Mouse (Mus musculus) E14TG2a.4 (cell line): Measurements from ENCODE around the gene Tmem86a.

Source experiments
- H3K27me3 ChIP-seq: 2 replicates; pipeline ENCODE4 v1.6.1; 2014; ENCODE audit warnings: low read length, control low read depth; ENCODE audit not compliant: insufficient read depth
- H3K36me3 ChIP-seq: 2 replicates; pipeline ENCODE4 v1.6.1; 2014; ENCODE audit warnings: low read length, control low read depth; ENCODE audit not compliant: insufficient read depth
- H3K4me1 ChIP-seq: replicated peaks from 2 replicates; pipeline ENCODE4 v1.6.1; 2014; ENCODE audit warnings: low read depth, low read length, control low read depth
- H3K4me3 ChIP-seq: replicated peaks from 2 replicates; pipeline ENCODE4 v1.5.1; 2014; ENCODE audit warnings: mild to moderate bottlenecking, low read length
- H3K9me3 ChIP-seq: 2 replicates; pipeline ENCODE4 v1.6.1; 2014; ENCODE audit warnings: low read length, control low read depth
- CTCF ChIP-seq: conservative IDR thresholded peaks from 2 replicates; pipeline ENCODE4 v1.5.1; 2014; ENCODE audit warnings: low read length
- NANOG ChIP-seq: IDR thresholded peaks from 2 replicates; pipeline ENCODE4 v1.6.1; 2014; ENCODE audit warnings: borderline replicate concordance, low read length, mixed read lengths
- POU5F1 ChIP-seq: IDR thresholded peaks from 2 replicates; pipeline ENCODE4 v1.6.1; 2014; ENCODE audit warnings: low read length, borderline replicate concordance

The Tmem86a gene

DNA sequence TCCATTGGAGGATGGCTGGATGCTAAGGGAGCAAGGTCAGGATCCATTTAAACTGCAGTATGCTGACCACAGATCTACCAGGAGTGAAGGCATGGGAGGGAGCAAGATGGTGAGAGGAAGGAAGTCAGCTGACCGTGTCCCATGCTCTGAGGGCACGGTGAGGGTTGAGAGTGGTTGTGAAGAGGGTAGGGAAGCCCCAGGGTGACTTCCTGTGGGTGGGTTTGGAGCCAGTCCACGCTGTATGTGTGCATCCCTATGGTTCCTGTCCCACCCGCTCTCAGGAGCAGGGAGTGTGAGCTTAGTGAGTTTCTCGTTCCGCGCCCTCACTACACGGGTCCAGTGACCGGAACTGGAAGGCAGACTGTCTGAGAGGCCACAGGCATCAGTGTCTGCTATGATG lies 5.3 kb downstream of the Tmem86a start:
- Histone ChIP-seq H3K4me1 (peaks cover 15% of the 10 kb centered on the region), H3K36me3 (0 out of 2 replicates have a peak, but pooled peaks cover 7% of the 10 kb centered on the region), H3K27me3 (peaks cover 23% of the 10 kb centered on the region), H3K4me3 (no peak overlapping the region), H3K9me3 (no peaks in the 10 kb centered on the region)
- no peak for TF ChIP-seq POU5F1
- no peak for TF ChIP-seq NANOG
- TF ChIP-seq CTCF = no peak

DNA sequence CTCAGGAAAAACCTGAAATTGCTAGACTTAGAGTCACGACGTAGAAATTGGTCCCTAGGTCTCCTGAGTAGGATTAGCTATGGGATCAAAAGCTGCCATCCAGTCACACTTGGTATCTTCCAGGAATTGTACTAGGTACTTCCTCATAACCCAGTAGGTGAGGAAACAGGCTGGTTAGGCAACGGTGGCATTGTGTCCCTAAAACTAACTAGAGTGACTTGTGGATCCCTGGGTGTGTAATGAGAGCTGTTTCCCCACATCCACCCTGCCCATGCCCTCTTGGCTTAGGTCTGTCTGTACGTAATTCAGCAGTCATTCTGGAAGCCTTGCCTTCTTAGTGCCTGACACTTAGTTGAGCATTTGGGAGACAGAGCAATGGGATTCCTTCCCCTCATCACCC lies 5.9 kb downstream of the Tmem86a start:
- H3K9me3 ChIP-seq = no peaks in the 10 kb centered on the region
- H3K4me1 ChIP-seq = peaks cover 10% of the 10 kb centered on the region
- H3K27me3 ChIP-seq = peaks cover 18% of the 10 kb centered on the region
- H3K4me3 ChIP-seq = no peak overlapping the region
- TF ChIP-seq NANOG = no peak
- TF ChIP-seq POU5F1 = no peak
- TF ChIP-seq CTCF = no peak
- 0 out of 2 replicates have a peak, but pooled peaks cover 7% of the 10 kb centered on the region for H3K36me3 ChIP-seq

DNA sequence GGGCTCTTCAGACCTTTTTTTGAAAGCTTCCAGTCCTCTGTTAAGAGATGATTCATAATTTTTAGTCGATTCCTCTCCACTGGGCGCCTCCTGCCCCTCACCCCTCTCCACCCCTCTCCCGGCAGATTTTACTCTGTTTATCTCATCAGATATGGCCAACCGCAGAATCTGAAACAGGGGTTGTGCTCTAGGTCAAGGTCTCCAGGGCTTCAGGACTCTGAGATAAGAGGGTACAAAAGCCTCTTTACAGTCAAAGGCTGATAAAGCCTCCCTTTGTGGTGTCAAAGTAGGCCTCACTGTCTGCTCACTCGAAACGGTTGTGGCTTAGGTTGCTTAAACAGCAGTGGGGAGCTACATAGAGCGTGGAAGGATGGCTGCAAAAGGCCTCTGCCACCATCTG lies 8.9 kb downstream of the Tmem86a start:
- H3K36me3 ChIP-seq = no peaks in the 10 kb centered on the region
- H3K4me1 ChIP-seq = no peaks in the 10 kb centered on the region
- TF ChIP-seq POU5F1 = no peak
- no peak for TF ChIP-seq NANOG
- no peak for TF ChIP-seq CTCF
- no peak overlapping the region for H3K4me3 ChIP-seq
- H3K27me3 ChIP-seq = peaks cover 11% of the 10 kb centered on the region
- no peaks in the 10 kb centered on the region for H3K9me3 ChIP-seq

DNA sequence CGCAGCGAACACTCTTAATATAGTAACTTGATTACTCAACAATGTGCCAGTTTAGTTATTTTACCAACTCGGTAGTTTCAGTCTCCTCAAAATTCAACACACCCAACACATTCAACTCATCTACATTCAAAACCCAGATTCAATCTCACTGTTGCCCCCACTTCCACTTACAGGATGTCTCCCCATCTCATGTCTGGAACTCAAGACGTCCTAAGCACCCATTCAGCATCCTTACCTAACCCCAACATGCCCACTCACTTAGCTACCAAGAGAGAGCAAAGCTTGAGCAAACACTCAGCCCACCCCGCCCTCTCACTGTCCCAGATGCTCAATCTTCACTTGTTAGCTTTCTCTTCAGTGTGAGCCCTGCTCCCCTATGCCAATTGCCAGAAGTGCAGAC lies 11.2 kb downstream of the Tmem86a start:
- no peak for TF ChIP-seq NANOG
- TF ChIP-seq POU5F1 = no peak
- TF ChIP-seq CTCF = no peak
- Histone ChIP-seq H3K9me3 (no peaks in the 10 kb centered on the region), H3K36me3 (no peaks in the 10 kb centered on the region), H3K4me3 (no peak overlapping the region), H3K4me1 (no peaks in the 10 kb centered on the region), H3K27me3 (peaks cover 18% of the 10 kb centered on the region)

DNA sequence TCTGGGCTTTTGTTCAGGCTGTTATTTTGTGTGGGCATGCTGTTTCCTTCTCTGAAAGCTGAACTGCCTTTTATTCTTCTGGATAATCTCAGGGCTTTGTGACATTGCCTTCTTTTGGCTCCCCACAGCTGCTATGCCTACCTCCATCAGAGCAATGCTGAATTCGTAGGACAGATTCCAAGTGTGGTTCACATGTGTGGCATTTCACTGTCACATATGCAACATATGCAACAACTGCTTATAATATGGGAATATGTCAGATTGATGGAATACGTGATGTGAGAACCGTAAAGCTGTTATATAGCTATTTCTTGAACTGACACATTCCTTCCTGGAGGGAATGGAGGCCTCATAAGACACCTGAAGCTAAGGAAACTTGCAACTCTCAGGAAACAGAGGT lies 16.5 kb downstream of the Tmem86a start:
- peaks cover 18% of the 10 kb centered on the region for H3K27me3 ChIP-seq
- no peaks in the 10 kb centered on the region for H3K36me3 ChIP-seq
- no peaks in the 10 kb centered on the region for H3K9me3 ChIP-seq
- TF ChIP-seq NANOG = no peak
- H3K4me3 ChIP-seq = no peak overlapping the region
- H3K4me1 ChIP-seq = peaks cover 9% of the 10 kb centered on the region

DNA sequence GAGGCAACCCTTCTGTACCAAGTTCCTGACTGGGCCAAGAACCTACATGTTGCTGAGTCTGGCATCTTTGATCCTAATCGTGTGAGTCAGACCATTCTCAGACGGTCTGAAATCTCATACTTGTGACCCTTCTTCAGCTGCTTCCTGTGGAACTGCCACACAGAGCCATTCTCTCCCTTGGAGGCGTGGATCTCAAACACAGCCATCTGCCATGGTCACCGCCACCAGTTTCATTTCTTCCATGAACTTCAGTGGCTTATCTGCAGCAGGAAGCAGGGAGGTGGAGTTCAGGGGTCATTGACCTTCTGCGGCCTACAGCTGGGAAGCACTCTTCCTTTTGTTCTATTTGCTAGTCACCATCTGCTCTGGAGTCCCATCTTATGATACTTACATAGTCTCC lies 17.5 kb downstream of the Tmem86a start:
- Histone ChIP-seq H3K4me1 (peaks cover 18% of the 10 kb centered on the region), H3K27me3 (peaks cover 18% of the 10 kb centered on the region), H3K4me3 (no peak overlapping the region), H3K36me3 (no peaks in the 10 kb centered on the region), H3K9me3 (no peaks in the 10 kb centered on the region)
- TF ChIP-seq NANOG (no peak), POU5F1 (no peak), CTCF (no peak)

DNA sequence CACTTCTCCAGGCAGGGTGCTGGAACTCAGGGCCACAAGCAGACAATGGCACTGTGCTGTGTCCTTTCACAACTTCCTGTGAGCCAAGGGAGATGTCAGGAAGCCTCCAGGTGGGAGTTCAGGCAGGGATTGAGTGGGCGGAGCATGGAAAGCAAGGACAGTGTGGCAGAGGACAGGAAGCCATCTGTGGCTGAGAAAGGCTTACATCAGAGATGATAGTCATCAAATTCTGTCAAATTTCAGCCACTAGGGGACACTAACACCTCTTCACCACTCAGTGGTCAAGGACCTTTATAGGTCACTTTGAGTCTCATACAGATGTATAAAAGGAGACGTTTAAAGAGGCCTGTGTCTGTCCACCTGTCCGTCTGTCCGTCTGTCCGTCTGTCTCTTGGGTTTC lies 22.1 kb downstream of the Tmem86a start:
- Histone ChIP-seq H3K9me3 (no peaks in the 10 kb centered on the region), H3K36me3 (no peaks in the 10 kb centered on the region), H3K27me3 (no peaks in the 10 kb centered on the region; the same call in 1 of the 2 replicates), H3K4me1 (peaks cover 49% of the 10 kb centered on the region), H3K4me3 (no peak overlapping the region)
- TF ChIP-seq NANOG (no peak), CTCF (peak; percentile 37)

DNA sequence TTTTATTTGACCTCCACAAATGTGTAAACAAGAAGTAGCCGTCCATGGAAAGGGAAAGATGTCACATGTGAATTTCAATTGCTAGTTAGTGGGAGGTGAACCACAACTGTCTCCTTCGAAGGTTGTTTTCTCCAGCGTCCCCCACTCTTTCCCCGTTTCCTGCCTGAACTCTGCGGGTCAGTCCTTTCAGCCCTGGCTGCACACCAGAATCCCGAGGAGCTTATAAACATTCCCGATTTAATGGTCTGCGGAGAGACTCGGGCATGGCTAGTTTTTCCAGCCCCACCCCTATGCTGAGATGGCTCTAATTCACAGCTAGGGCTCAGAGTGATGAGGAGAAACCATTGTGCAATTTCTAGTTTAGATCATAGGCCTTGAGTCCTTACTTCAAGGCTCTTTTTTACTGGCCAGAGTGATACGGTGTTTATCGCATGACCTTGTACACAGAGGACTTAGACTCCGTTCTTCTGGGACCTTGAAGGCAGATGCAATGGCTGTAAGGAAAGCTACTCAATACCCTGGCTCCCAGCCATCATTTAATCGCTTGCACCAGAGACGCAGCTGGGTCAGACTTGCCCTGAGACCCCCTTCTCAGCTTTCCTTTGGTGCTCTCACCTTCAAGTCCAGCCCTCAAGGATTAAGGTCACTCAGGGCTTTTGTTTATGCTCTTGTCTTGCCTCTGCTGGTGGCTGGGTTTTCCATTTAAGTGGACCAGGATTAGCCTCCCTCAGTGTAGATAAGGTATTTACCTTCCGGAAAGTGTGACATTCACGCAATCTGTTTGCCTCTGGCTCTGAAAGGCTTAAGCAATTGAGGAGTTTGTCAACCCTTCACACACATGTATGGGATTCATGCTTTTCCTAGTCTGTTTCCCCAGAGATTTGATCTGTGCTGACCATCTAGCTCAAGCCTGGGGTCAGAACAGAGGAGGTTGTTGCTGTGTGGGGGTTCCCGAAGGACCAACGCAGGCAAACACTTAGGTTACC lies 23.4 kb downstream of the Tmem86a start:
- no peaks in the 10 kb centered on the region for H3K9me3 ChIP-seq
- no peak for TF ChIP-seq POU5F1
- no peak for TF ChIP-seq CTCF
- no peak for TF ChIP-seq NANOG
- peaks cover 6% of the 10 kb centered on the region; the same call in 1 of the 2 replicates for H3K27me3 ChIP-seq

DNA sequence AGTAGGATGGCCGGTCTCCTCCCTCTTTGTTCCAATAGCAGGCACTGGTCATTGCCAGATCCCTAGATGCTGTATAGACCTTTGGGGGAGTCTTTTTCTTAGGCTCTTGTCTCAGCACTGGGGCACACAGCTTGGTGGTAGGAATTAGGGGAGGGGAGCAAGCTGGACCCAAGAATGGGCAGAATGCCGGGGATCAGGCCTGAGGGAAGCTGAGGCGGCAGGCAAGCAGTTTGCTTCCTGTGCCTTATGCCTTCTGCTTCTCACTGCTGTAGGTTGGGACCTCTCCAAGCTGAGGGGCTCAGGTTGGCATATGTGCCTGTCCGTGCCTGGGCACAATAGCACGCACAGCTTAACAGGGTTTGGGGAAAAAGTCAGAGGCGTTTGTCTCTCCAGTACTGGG lies 25.8 kb downstream of the Tmem86a start:
- TF ChIP-seq CTCF (no peak), POU5F1 (no peak), NANOG (no peak)
- no peaks in the 10 kb centered on the region for H3K9me3 ChIP-seq
- peaks cover 14% of the 10 kb centered on the region; the same call in 1 of the 2 replicates for H3K27me3 ChIP-seq
- no peaks in the 10 kb centered on the region for H3K36me3 ChIP-seq
- H3K4me1 ChIP-seq = peaks cover 56% of the 10 kb centered on the region
- H3K4me3 ChIP-seq = 0 out of 2 replicates have a peak overlapping the region, but pooled peaks have one; percentile 20

More for the DNA sequence above, 23.4 kb downstream of the Tmem86a start:
- H3K4me3 ChIP-seq = no peak overlapping the region
- no peaks in the 10 kb centered on the region for H3K36me3 ChIP-seq
- H3K4me1 ChIP-seq = peaks cover 57% of the 10 kb centered on the region
